ENCODE assay signal across 8 mouse cellular contexts in the genomic region with DNA sequence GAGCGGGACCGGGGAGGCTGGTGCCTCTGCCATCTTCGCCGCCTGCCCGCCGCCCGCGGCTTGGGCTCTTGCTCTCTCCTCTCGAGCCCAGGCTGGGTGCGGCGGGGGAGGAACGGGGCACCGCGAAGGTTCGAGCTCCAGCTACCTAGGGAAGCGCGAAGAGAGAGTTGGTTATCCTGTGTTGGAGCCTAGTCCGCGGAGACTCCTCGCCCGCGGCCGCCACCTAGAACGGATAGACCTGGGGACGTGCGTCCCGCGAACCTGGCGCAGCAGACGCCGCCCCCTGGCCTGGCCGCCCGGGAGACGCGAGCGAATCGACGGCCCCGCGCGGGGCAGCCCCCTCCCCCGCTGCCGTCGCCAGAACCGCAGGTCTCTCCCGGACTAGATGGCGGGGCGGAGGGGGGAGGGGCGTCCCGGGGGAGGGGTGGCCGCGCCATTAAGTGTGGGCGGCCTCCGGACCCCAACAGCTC. TPM values are rescaled to one million over a fixed set of nuclear protein-coding genes. Genes with fewer than 3 reads are reported as not detected.
DNase-seq lines count a peak whose midpoint lies in the region; ATAC-seq and TF ChIP-seq lines count a peak whose summit lies in the region.

No protein-coding gene starts in this region.

- intact Hi-C loops in left cerebral cortex, adult 2 months (cut with DNase I): loop anchor here (5.0 to 10.0 kb wide), 3 partner anchors 261 to 443 kb away; partner anchors contain the start of gene Armc2

- no peaks in the 10 kb centered on the region for H3K27me3 ChIP-seq in embryonic facial prominence, embryonic 15.5 days
- H3K27me3 ChIP-seq in hindbrain, embryonic 12.5 days: peaks cover 26% of the 10 kb centered on the region

- WGBS in embryonic facial prominence, embryonic 15.5 days: under 1% methylated on average over 50 of the region's 54 CpGs
- WGBS in hindbrain, embryonic 12.5 days: under 1% methylated on average over 51 of the region's 54 CpGs

- no peak for ATAC-seq in embryonic facial prominence, embryonic 15.5 days (ENCODE audit: insufficient number of reproducible peaks, low FRiP score, low TSS enrichment, low read depth)
- no peak for ATAC-seq in hindbrain, embryonic 12.5 days (ENCODE audit: low FRiP score)

- peak; percentile 78 for DNase-seq in CD4-positive helper T cell, adult 2 months (ENCODE audit: low read depth, low spot score)
- peak; percentile 59 for DNase-seq in ZHBTc4 (ENCODE audit: low read depth, low spot score)
- peak; percentile 37 to 53 for DNase-seq in left cerebral cortex, adult 2 months (ENCODE audit: extremely low spot score in 1 of 2, low spot score in 2 of 2)
- DNase-seq in lung, postnatal 36 days: peak; percentile 64
- DNase-seq in spleen, adult 12 weeks (ENCODE audit: low spot score): peak; percentile 59
- no peak for DNase-seq in yolk sac, embryonic 10.5 days (ENCODE audit: low spot score)

- H3K4me2 ChIP-seq in embryonic facial prominence, embryonic 15.5 days (replicated peaks): peak overlapping the region; percentile 95
- peak overlapping the region; percentile 98 for H3K4me2 ChIP-seq in hindbrain, embryonic 12.5 days (replicated peaks)

- peak overlapping the region; percentile 99 for H3K27ac ChIP-seq in embryonic facial prominence, embryonic 15.5 days (replicated peaks)
- peak overlapping the region; percentile 97; the same call in 1 of the 2 replicates for H3K27ac ChIP-seq in hindbrain, embryonic 12.5 days
- peak overlapping the region; percentile 98 for H3K27ac ChIP-seq in left cerebral cortex, adult 2 months

- peaks cover 38% of the 10 kb centered on the region for H3K4me1 ChIP-seq in embryonic facial prominence, embryonic 15.5 days
- H3K4me1 ChIP-seq in hindbrain, embryonic 12.5 days: peaks cover 31% of the 10 kb centered on the region

- no peaks in the 10 kb centered on the region for H3K9me3 ChIP-seq in embryonic facial prominence, embryonic 15.5 days (replicated peaks)
- no peaks in the 10 kb centered on the region for H3K9me3 ChIP-seq in hindbrain, embryonic 12.5 days (replicated peaks)

- TF ChIP-seq CTCF in left cerebral cortex, adult 2 months (IDR thresholded peaks at IDR 0.05): no peak

- no peaks in the 10 kb centered on the region for H3K36me3 ChIP-seq in embryonic facial prominence, embryonic 15.5 days
- no peaks in the 10 kb centered on the region for H3K36me3 ChIP-seq in hindbrain, embryonic 12.5 days

- peak overlapping the region; percentile 80 for H3K4me3 ChIP-seq in embryonic facial prominence, embryonic 15.5 days (replicated peaks)
- H3K4me3 ChIP-seq in hindbrain, embryonic 12.5 days: peak overlapping the region; percentile 73
- peak overlapping the region; percentile 78 for H3K4me3 ChIP-seq in left cerebral cortex, adult 2 months

- H3K9ac ChIP-seq in embryonic facial prominence, embryonic 15.5 days: peak overlapping the region; percentile 85
- H3K9ac ChIP-seq in hindbrain, embryonic 12.5 days: peak overlapping the region; percentile 70

RNA-seq across cellular contexts. Expression of gene Foxo3, which starts 1.1 kb away (rescaled TPM):
- 9.4 and 10.0 TPM in 2 replicates for polyA plus RNA-seq in embryonic facial prominence, embryonic 15.5 days (2015; fragmentation: Nextera tagmentation; extraction: Ambion mirVana)
- polyA plus RNA-seq in hindbrain, embryonic 12.5 days (2016; fragmentation: Nextera tagmentation; extraction: Ambion mirVana): 4.2 and 5.0 TPM in 2 replicates
- total RNA-seq in left cerebral cortex, adult 2 months (2021): 10 to 100 TPM; 74.6 to 77.5 TPM
